Mouse (Mus musculus) cerebellum, postnatal 10 days (tissue): ENCODE results near the gene Slc16a3.

ENCODE experiments used
- DNase-seq, 2 experiments: peaks; one replicate each; pipeline ENCODE4 v3.0.0; 2021; ENCODE audit warnings: mixed read lengths in 2 of 2

Slc16a3 gene

GRCm38 (mm10) chr11:120979711-120980426 is 31.6 kb downstream of the Slc16a3 start:
- no peak for DNase-seq

- DNase-seq: peak in 1 of 2 experiments; percentile 31
Observed at GRCm38 (mm10) chr11:120980427-120981035, 32.3 kb downstream of the Slc16a3 start.

GRCm38 (mm10) chr11:120981661-120982060 is 33.4 kb downstream of the Slc16a3 start:
- no peak for DNase-seq

- DNase-seq: no peak
Observed at GRCm38 (mm10) chr11:120982459-120982858, 34.2 kb downstream of the Slc16a3 start.

GRCm38 (mm10) chr11:120984448-120985330 is 36.4 kb downstream of the Slc16a3 start:
- DNase-seq: peak in 1 of 2 experiments; percentile 33

GRCm38 (mm10) chr11:120987608-120988007 is 39.3 kb downstream of the Slc16a3 start:
- no peak for DNase-seq

- DNase-seq: no peak
Observed at GRCm38 (mm10) chr11:120988410-120988809, 40.1 kb downstream of the Slc16a3 start.

- no peak for DNase-seq
Observed at GRCm38 (mm10) chr11:120989523-120989922, 41.2 kb downstream of the Slc16a3 start.

- peak; percentile 71 for DNase-seq
Observed at GRCm38 (mm10) chr11:120990126-120990781, 42.0 kb downstream of the Slc16a3 start.

- DNase-seq: peak; percentile 100
Observed at GRCm38 (mm10) chr11:120990951-120991526, 42.8 kb downstream of the Slc16a3 start, which contains the start of gene Csnk1d. TSS of gene Csnk1d (minus strand) at chr11:120991330.

GRCm38 (mm10) chr11:120991791-120992190 is 43.5 kb downstream of the Slc16a3 start:
- peak; percentile 38 to 43 for DNase-seq

GRCm38 (mm10) chr11:120993080-120993479 is 44.8 kb downstream of the Slc16a3 start:
- DNase-seq: no peak

GRCm38 (mm10) chr11:120993586-120993985 is 45.3 kb downstream of the Slc16a3 start:
- DNase-seq: peak; percentile 36 to 38

- DNase-seq: no peak
Observed at GRCm38 (mm10) chr11:120994741-120995140, 46.5 kb downstream of the Slc16a3 start.

GRCm38 (mm10) chr11:121001966-121002365 is 53.7 kb downstream of the Slc16a3 start:
- peak; percentile 55 to 58 for DNase-seq

GRCm38 (mm10) chr11:121004281-121004680 is 56.0 kb downstream of the Slc16a3 start:
- no peak for DNase-seq

GRCm38 (mm10) chr11:121006184-121006583 is 57.9 kb downstream of the Slc16a3 start:
- no peak for DNase-seq

- DNase-seq: no peak
Observed at GRCm38 (mm10) chr11:121010044-121010755, 61.9 kb downstream of the Slc16a3 start.
